Mouse (Mus musculus): Measurements from ENCODE around the gene Ddr2.

Ddr2 gene

DNA sequence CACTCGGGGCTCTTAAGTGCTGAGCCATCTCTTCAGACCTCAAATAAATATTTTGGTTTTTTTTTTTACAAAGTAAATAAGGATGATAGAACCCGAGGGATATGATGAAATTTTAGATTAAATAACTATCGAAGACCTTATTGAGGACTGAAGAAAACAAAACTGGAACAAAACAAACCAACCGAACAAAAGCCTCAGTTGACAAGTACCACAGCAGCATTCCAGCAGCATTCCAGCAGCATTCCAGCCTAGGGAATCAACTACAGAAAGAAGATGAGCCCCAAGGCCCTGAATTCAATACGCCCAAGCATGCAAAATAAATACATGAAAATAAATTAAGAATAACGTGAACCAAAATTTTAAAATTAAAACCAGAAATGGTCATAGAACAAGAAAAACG, 160.6 kb downstream of the Ddr2 start:
- Histone ChIP-seq H3K27me3 (ENCODE audit: insufficient read depth, low read length) (no peaks in the 10 kb centered on the region), H3K4me3 (replicated peaks; ENCODE audit: low read length) (no peak overlapping the region), H3K36me3 (ENCODE audit: insufficient read depth, low read length) (peaks cover 24% of the 10 kb centered on the region), H3K4me1 (replicated peaks; ENCODE audit: low read depth, low read length) (no peaks in the 10 kb centered on the region), H3K9me3 (ENCODE audit: low read length) (no peaks in the 10 kb centered on the region)
- no peak for TF ChIP-seq NANOG (IDR thresholded peaks at IDR 0.05; ENCODE audit: borderline replicate concordance, low read length)
- no peak for TF ChIP-seq CTCF (conservative IDR thresholded peaks at IDR 0.05; ENCODE audit: low read length)
- TF ChIP-seq POU5F1 (IDR thresholded peaks at IDR 0.05; ENCODE audit: borderline replicate concordance, low read length): no peak

DNA sequence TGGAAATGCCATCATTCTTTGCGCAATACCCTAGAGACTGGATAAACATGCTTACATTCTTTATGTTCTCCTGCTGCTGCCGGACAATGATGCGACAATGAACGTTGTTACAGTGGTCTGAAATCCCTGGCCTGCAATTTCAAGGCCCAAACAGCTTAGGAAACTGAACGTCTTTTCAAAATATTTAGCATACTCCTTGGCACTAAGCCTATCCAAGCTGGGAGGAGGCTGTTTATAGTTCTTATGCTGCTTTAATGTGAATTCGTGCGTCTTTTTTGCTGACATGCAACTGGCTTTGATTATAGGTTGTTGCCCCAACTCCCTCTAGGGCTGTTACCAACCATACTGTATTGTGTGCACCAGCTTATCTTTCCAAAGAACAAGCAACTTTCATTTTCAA, 161.7 kb downstream of the Ddr2 start:
- Histone ChIP-seq H3K9me3 (ENCODE audit: low read length) (no peaks in the 10 kb centered on the region), H3K4me3 (replicated peaks; ENCODE audit: low read length) (no peak overlapping the region), H3K4me1 (replicated peaks; ENCODE audit: low read depth, low read length) (no peaks in the 10 kb centered on the region), H3K36me3 (ENCODE audit: insufficient read depth, low read length) (peaks cover 14% of the 10 kb centered on the region), H3K27me3 (ENCODE audit: insufficient read depth, low read length) (no peaks in the 10 kb centered on the region)
- TF ChIP-seq POU5F1 (IDR thresholded peaks at IDR 0.05; ENCODE audit: borderline replicate concordance, low read length) (no peak), CTCF (conservative IDR thresholded peaks at IDR 0.05; ENCODE audit: low read length) (no peak), NANOG (IDR thresholded peaks at IDR 0.05; ENCODE audit: borderline replicate concordance, low read length) (no peak)

DNA sequence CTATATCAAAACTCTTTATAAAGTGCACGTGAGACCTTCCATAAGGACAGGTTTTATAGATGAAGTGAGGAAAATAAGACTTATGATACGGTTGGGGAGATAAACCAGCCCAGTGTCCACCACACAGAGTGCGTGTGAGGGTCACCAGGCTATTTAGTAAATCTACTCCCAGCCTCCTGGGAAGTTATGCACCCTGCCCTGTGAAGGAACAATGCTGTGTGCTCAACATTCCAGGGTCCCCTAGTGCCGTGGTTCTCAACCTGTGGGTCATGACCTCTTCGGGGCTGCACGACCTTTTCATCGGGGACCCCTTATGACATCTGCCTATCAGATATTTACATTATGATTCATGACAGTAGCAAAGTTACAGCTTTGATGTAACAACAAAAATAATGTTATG, 162.3 kb downstream of the Ddr2 start:
- Histone ChIP-seq H3K9me3 (ENCODE audit: low read length) (no peaks in the 10 kb centered on the region), H3K27me3 (ENCODE audit: insufficient read depth, low read length) (no peaks in the 10 kb centered on the region), H3K36me3 (ENCODE audit: insufficient read depth, low read length) (peaks cover 14% of the 10 kb centered on the region), H3K4me1 (replicated peaks; ENCODE audit: low read depth, low read length) (no peaks in the 10 kb centered on the region), H3K4me3 (replicated peaks; ENCODE audit: low read length) (no peak overlapping the region)
- TF ChIP-seq CTCF (conservative IDR thresholded peaks at IDR 0.05; ENCODE audit: low read length) (no peak), POU5F1 (IDR thresholded peaks at IDR 0.05; ENCODE audit: borderline replicate concordance, low read length) (no peak), NANOG (IDR thresholded peaks at IDR 0.05; ENCODE audit: borderline replicate concordance, low read length) (no peak)

DNA sequence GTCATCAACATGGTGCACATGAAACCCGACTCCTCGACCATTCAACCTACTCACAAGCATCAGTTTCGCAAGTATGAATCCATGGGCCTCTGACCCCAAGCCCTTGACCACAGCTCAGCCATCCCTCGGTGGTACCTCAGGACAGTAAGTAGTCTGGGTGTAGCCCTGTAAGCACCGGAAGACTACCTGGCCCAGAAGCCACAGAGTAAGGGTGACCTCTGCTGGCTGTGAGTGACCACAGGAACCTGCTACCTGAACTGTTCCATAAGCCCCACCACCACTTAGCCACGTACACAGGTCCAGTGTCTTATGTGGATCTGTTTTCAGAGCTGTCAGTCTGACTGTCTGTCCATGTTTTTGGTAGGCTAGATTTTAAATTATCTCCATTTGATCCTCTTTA, 162.9 kb downstream of the Ddr2 start:
- H3K4me3 ChIP-seq (replicated peaks; ENCODE audit: low read length): no peak overlapping the region
- H3K9me3 ChIP-seq (ENCODE audit: low read length): no peaks in the 10 kb centered on the region
- no peaks in the 10 kb centered on the region for H3K27me3 ChIP-seq (ENCODE audit: insufficient read depth, low read length)
- no peaks in the 10 kb centered on the region for H3K4me1 ChIP-seq (replicated peaks; ENCODE audit: low read depth, low read length)
- no peak for TF ChIP-seq POU5F1 (IDR thresholded peaks at IDR 0.05; ENCODE audit: borderline replicate concordance, low read length)
- no peak for TF ChIP-seq NANOG (IDR thresholded peaks at IDR 0.05; ENCODE audit: borderline replicate concordance, low read length)
- TF ChIP-seq CTCF (conservative IDR thresholded peaks at IDR 0.05; ENCODE audit: low read length): no peak
- peaks cover 12% of the 10 kb centered on the region for H3K36me3 ChIP-seq (ENCODE audit: insufficient read depth, low read length)

DNA sequence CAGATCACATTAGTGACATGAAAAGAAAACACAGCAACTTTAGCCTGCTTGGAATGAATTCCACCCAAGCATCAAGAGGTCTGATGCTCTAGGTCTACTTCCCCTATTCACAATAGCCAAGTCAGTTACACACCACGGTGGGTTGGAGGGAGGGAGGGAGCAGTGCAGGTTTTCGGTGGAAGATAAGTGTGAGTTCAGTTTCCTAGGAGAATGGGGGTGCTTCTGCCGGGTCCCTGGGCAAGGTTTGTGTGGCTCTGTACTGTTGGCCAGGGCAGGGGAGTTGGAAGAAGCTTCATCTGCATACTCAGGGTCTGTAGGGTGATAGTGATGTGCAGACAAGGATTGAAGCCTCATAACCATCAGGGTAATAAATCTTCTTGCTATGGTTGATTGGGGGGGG, 164.6 kb downstream of the Ddr2 start:
- H3K9me3 ChIP-seq (ENCODE audit: low read length): no peaks in the 10 kb centered on the region
- TF ChIP-seq NANOG (IDR thresholded peaks at IDR 0.05; ENCODE audit: borderline replicate concordance, low read length) (no peak), CTCF (conservative IDR thresholded peaks at IDR 0.05; ENCODE audit: low read length) (no peak), POU5F1 (IDR thresholded peaks at IDR 0.05; ENCODE audit: borderline replicate concordance, low read length) (no peak)
- no peak overlapping the region for H3K4me3 ChIP-seq (replicated peaks; ENCODE audit: low read length)
- H3K36me3 ChIP-seq (ENCODE audit: insufficient read depth, low read length): no peaks in the 10 kb centered on the region
- H3K27me3 ChIP-seq (ENCODE audit: insufficient read depth, low read length): no peaks in the 10 kb centered on the region
- no peaks in the 10 kb centered on the region for H3K4me1 ChIP-seq (replicated peaks; ENCODE audit: low read depth, low read length)

DNA sequence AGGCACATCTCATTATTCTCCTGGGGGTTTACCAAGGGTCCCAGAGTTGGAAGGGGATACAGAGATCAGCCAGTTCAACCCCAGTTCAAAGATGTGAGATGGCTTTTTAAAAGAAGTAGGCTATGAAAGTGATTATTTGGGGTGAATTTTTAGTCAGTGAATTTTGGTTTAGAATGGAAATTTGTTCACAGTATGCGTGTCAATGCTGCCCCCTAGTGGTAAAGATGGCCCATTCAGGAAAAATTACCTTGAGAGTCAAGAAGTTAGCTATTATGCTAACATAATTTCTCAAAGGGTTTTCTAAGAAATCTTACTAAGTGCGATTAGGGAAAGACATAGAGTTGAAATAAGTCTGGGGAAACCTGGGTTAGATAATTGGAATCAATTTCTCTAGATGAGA, 171.2 kb downstream of the Ddr2 start:
- H3K9me3 ChIP-seq (ENCODE audit: low read length): no peaks in the 10 kb centered on the region
- no peaks in the 10 kb centered on the region for H3K4me1 ChIP-seq (replicated peaks; ENCODE audit: low read depth, low read length)
- H3K36me3 ChIP-seq (ENCODE audit: insufficient read depth, low read length): no peaks in the 10 kb centered on the region
- no peaks in the 10 kb centered on the region for H3K27me3 ChIP-seq (ENCODE audit: insufficient read depth, low read length)
- TF ChIP-seq NANOG (IDR thresholded peaks at IDR 0.05; ENCODE audit: borderline replicate concordance, low read length): no peak
- peak; percentile 52 for TF ChIP-seq CTCF (conservative IDR thresholded peaks at IDR 0.05; ENCODE audit: low read length)
- TF ChIP-seq POU5F1 (IDR thresholded peaks at IDR 0.05; ENCODE audit: borderline replicate concordance, low read length): no peak
- no peak overlapping the region for H3K4me3 ChIP-seq (replicated peaks; ENCODE audit: low read length)

DNA sequence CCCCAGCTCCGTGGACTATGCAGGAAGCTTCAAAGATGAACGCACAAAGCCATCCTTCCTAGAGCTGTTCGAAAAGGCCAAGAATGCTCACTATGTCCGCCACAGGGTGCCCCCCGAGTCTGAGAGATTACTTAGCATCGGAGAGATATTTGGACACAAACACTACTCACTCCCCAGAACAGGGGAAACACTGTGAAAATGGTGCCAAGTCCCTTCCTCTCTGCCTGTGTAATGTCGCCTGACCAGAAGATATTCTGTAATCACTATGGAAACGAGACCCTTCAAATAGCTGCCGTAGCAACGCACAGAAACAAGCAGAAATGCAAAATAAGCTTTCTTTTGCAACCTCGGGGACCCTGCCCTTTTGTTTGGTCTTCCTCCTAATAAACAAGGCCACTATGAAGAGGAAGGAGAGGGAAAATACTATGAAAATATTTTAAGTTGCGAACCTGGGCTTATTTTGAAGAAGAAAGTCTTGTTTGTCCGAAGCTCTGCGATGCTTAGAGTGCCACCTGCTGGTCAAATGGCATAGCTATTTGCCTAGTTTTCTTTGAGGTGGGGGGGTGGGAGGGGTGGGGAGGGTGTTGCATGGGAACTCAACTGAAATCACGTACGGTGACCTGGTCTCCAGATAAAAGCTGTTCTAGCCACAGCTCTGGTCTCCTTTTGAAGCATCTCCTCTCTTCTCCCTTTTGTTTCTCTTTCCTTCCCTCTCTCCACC, 176.4 kb downstream of the Ddr2 start:
- Histone ChIP-seq H3K4me1 (replicated peaks; ENCODE audit: low read depth, low read length) (no peaks in the 10 kb centered on the region), H3K9me3 (ENCODE audit: low read length) (no peaks in the 10 kb centered on the region), H3K36me3 (ENCODE audit: insufficient read depth, low read length) (no peaks in the 10 kb centered on the region), H3K4me3 (replicated peaks; ENCODE audit: low read length) (no peak overlapping the region), H3K27me3 (ENCODE audit: insufficient read depth, low read length) (peaks cover 4% of the 10 kb centered on the region)
- no peak for TF ChIP-seq POU5F1 (IDR thresholded peaks at IDR 0.05; ENCODE audit: borderline replicate concordance, low read length)
- peak; percentile 30 for TF ChIP-seq CTCF (conservative IDR thresholded peaks at IDR 0.05; ENCODE audit: low read length)

DNA sequence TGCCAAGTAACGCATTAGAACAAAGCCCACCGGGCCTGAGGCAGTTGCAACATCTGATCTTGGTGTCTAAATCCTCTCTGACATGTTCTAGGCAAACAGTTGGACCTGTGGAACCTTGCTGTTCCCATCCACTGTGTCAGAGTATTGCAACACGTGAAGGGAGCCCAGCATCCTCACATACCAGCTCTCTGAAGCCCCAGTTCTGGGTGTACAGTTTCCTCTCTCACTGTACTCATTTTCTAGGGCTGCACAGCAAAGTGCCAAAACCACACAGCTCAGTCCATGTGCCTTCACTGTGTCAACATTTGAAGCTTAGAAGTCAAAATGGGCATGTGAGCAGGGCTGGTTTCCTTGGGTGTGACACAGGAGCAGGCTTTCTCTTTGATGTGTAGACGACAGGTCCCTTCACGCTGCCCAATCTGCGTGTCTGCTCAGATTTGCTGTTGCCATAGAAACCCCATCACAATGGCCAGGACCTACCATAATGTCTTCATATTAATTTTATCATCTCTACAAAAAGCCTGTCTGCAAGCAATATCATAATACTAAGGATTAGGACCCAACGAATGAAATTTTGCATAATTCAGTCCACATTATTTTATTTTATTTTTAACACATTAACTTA, 178.3 kb downstream of the Ddr2 start:
- H3K9me3 ChIP-seq (ENCODE audit: low read length): no peaks in the 10 kb centered on the region
- no peak overlapping the region for H3K4me3 ChIP-seq (replicated peaks; ENCODE audit: low read length)
- H3K4me1 ChIP-seq (replicated peaks; ENCODE audit: low read depth, low read length): peaks cover 12% of the 10 kb centered on the region
- no peaks in the 10 kb centered on the region for H3K36me3 ChIP-seq (ENCODE audit: insufficient read depth, low read length)
- TF ChIP-seq CTCF (conservative IDR thresholded peaks at IDR 0.05; ENCODE audit: low read length) (no peak), NANOG (IDR thresholded peaks at IDR 0.05; ENCODE audit: borderline replicate concordance, low read length) (no peak), POU5F1 (IDR thresholded peaks at IDR 0.05; ENCODE audit: borderline replicate concordance, low read length) (no peak)
- H3K27me3 ChIP-seq (ENCODE audit: insufficient read depth, low read length): peaks cover 5% of the 10 kb centered on the region
